ENCODE assay signal across 22 mouse cellular contexts in the genomic region with DNA sequence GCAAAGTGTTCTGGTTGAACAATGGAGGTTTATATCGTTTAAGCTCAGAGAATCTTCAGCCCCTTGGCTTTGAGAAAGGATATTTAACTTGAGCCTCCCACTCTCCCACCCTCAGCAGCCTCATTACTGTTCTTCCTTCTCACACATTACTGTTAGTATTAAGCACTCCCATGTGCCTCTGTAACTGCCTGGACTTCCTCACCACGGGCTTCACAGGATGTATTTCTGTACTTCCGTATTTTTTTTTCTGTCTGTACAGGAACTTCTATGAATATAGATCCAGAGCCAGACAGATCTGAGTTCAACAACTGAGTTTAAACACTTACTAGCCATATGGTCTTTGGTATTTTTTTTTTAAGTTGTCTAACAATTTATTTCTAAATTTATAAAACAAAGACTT. TPM values are rescaled to one million over a fixed set of nuclear protein-coding genes. Genes with fewer than 3 reads are reported as not detected.
DNase-seq lines count a peak whose midpoint lies in the region; ATAC-seq and TF ChIP-seq lines count a peak whose summit lies in the region.
"Had no signal": no experiment of that assay in that cellular context is flagged by ENCODE, and none has a peak within 500 bp of the region (broad histone marks: within the 10 kb centered on the region; RNA-seq: fewer than 3 reads in every experiment).

No protein-coding gene starts in this region.

- no peak overlapping the region for H3K9ac ChIP-seq in heart, adult 2 months (ENCODE audit: low read depth, low read length)
- no peak overlapping the region for H3K9ac ChIP-seq in stomach, embryonic 16.5 days (ENCODE audit: low read length)
- H3K9ac ChIP-seq in stomach, postnatal 0 days (ENCODE audit: low read length) = no peak overlapping the region
- H3K9ac ChIP-seq: forebrain, postnatal 0 days; hindbrain, embryonic 15.5 days; midbrain, embryonic 12.5 days had no signal

- no peak for TF ChIP-seq EP300 in heart, adult 2 months (IDR thresholded peaks at IDR 0.05; ENCODE audit: insufficient read depth, low read depth, low read length)
- no peak for TF ChIP-seq EP300 in stomach, postnatal 0 days (optimal IDR thresholded peaks at IDR 0.05)

- ATAC-seq in stomach, embryonic 16.5 days (ENCODE audit: insufficient read depth, low FRiP score) = no peak
- no peak for ATAC-seq in stomach, postnatal 0 days (ENCODE audit: low FRiP score, low TSS enrichment)
- no peak for ATAC-seq in CD4-positive, CD25-positive, alpha-beta regulatory T cell, adult 4 months
- ATAC-seq: forebrain, postnatal 0 days had no signal

- 31% methylated on average over 3 of the region's 3 CpGs for WGBS in heart, adult 2 months
- 67% methylated on average over 3 of the region's 3 CpGs for WGBS in heart, embryonic 10.5 days
- WGBS in stomach, embryonic 16.5 days = 59% methylated on average over 3 of the region's 3 CpGs
- 52% methylated on average over 3 of the region's 3 CpGs for WGBS in stomach, postnatal 0 days

- H3K27ac ChIP-seq in heart, adult 2 months = peak overlapping the region; percentile 82
- H3K27ac ChIP-seq in heart, embryonic 10.5 days = no peak overlapping the region
- H3K27ac ChIP-seq in left cerebral cortex, adult 2 months = peak overlapping the region; percentile 44; the same call in 1 of the 2 replicates
- H3K27ac ChIP-seq in stomach, embryonic 16.5 days (ENCODE audit: low read length) = peak overlapping the region; percentile 43
- H3K27ac ChIP-seq in stomach, postnatal 0 days (replicated peaks) = no peak overlapping the region
- H3K27ac ChIP-seq: hindbrain, embryonic 15.5 days; midbrain, embryonic 12.5 days had no signal

- H3K9me3 ChIP-seq in heart, embryonic 10.5 days = no peaks in the 10 kb centered on the region
- no peaks in the 10 kb centered on the region for H3K9me3 ChIP-seq in stomach, embryonic 16.5 days (replicated peaks; ENCODE audit: control insufficient read depth, low read length)
- H3K9me3 ChIP-seq in stomach, postnatal 0 days (ENCODE audit: control insufficient read depth, low read length) = no peaks in the 10 kb centered on the region
- H3K9me3 ChIP-seq: G1E; hindbrain, embryonic 15.5 days; midbrain, embryonic 12.5 days had no signal

- no peak overlapping the region for H3K4me3 ChIP-seq in heart, adult 2 months
- H3K4me3 ChIP-seq in heart, embryonic 10.5 days = no peak overlapping the region
- H3K4me3 ChIP-seq in left cerebral cortex, adult 2 months = no peak overlapping the region
- no peak overlapping the region for H3K4me3 ChIP-seq in stomach, embryonic 16.5 days (replicated peaks; ENCODE audit: low read length)
- H3K4me3 ChIP-seq in stomach, postnatal 0 days (ENCODE audit: low read depth, low read length) = no peak overlapping the region
- H3K4me3 ChIP-seq: erythroblast, embryonic 14.5 days; hindbrain, embryonic 15.5 days; midbrain, embryonic 12.5 days had no signal

- H3K4me1 ChIP-seq in heart, adult 2 months (ENCODE audit: control insufficient read depth, insufficient read depth, low read length) = peaks cover 13% of the 10 kb centered on the region
- H3K4me1 ChIP-seq in heart, embryonic 10.5 days = no peaks in the 10 kb centered on the region
- H3K4me1 ChIP-seq in stomach, embryonic 16.5 days (ENCODE audit: control insufficient read depth, insufficient read depth, low read length) = no peaks in the 10 kb centered on the region
- H3K4me1 ChIP-seq in stomach, postnatal 0 days (replicated peaks; ENCODE audit: control insufficient read depth, insufficient read depth) = no peaks in the 10 kb centered on the region
- H3K4me1 ChIP-seq: hindbrain, embryonic 15.5 days; midbrain, embryonic 12.5 days had no signal

- H3K36me3 ChIP-seq in heart, adult 2 months (ENCODE audit: control insufficient read depth, insufficient read depth, low read length) = peaks cover 11% of the 10 kb centered on the region
- no peaks in the 10 kb centered on the region for H3K36me3 ChIP-seq in heart, embryonic 10.5 days
- no peaks in the 10 kb centered on the region for H3K36me3 ChIP-seq in stomach, embryonic 16.5 days (ENCODE audit: control insufficient read depth, insufficient read depth, low read length)
- H3K36me3 ChIP-seq in stomach, postnatal 0 days (ENCODE audit: control insufficient read depth, insufficient read depth, low read length) = no peaks in the 10 kb centered on the region
- H3K36me3 ChIP-seq: G1E; hindbrain, embryonic 15.5 days; midbrain, embryonic 12.5 days had no signal

- DNase-seq in heart, adult 2 months = no peak
- DNase-seq in heart, embryonic 10.5 days (ENCODE audit: low spot score) = no peak
- no peak for DNase-seq in left cerebral cortex, adult 2 months (ENCODE audit: extremely low spot score in 1 of 2, low spot score in 2 of 2)
- DNase-seq in left cerebral cortex, adult 18-20 months (ENCODE audit: low spot score in 2 of 2) = no peak
- no peak for DNase-seq in stomach, postnatal 0 days (ENCODE audit: low spot score)
- DNase-seq in yolk sac, embryonic 10.5 days (ENCODE audit: low spot score) = no peak
- DNase-seq: adrenal gland, postnatal 36 days; cerebellum, adult 18-20 months; embryo, embryonic 11 days; forebrain, postnatal 0 days; gastrocnemius, postnatal 25 days; spleen, adult 18-20 months; thymus, adult 2 months had no signal

- intact Hi-C loops in heart, adult 2 months (cut with DNase I) = loop anchor here (2.0 kb wide), 1 partner anchor 14 kb away; no protein-coding TSS in a partner anchor
- intact Hi-C loops in left cerebral cortex, adult 2 months (cut with DNase I) = no loop called here

- H3K4me2 ChIP-seq in stomach, embryonic 16.5 days (ENCODE audit: low read depth, low read length) = no peak overlapping the region
- no peak overlapping the region for H3K4me2 ChIP-seq in stomach, postnatal 0 days (replicated peaks; ENCODE audit: low read depth)
- H3K4me2 ChIP-seq: hindbrain, embryonic 15.5 days; liver, embryonic 11.5 days; midbrain, embryonic 12.5 days had no signal

- H3K79me2 ChIP-seq in heart, adult 2 months (replicated peaks; ENCODE audit: control insufficient read depth, insufficient read depth, low read length) = no peaks in the 10 kb centered on the region

- TF ChIP-seq POLR2A in heart, adult 2 months (IDR thresholded peaks at IDR 0.05; ENCODE audit: insufficient read depth, low read depth, low read length) = no peak

- no peak for TF ChIP-seq CTCF in heart, adult 2 months (IDR thresholded peaks at IDR 0.05)
- no peak for TF ChIP-seq CTCF in left cerebral cortex, adult 2 months (IDR thresholded peaks at IDR 0.05)
- TF ChIP-seq CTCF in stomach, postnatal 0 days (IDR thresholded peaks at IDR 0.05; ENCODE audit: low read depth) = no peak

- no peaks in the 10 kb centered on the region for H3K27me3 ChIP-seq in heart, adult 2 months (ENCODE audit: control insufficient read depth, insufficient read depth, low read length)
- H3K27me3 ChIP-seq in heart, embryonic 10.5 days (ENCODE audit: insufficient read depth, poor library complexity, severe bottlenecking) = no peaks in the 10 kb centered on the region
- no peaks in the 10 kb centered on the region for H3K27me3 ChIP-seq in stomach, embryonic 16.5 days (ENCODE audit: control insufficient read depth, insufficient read depth, low read length)
- no peaks in the 10 kb centered on the region for H3K27me3 ChIP-seq in stomach, postnatal 0 days (ENCODE audit: control insufficient read depth, insufficient read depth, low read length)
- H3K27me3 ChIP-seq: hindbrain, embryonic 15.5 days; midbrain, embryonic 12.5 days had no signal

RNA-seq across cellular contexts. Expression of a gene that starts 10.5 kb away (rescaled TPM):
- under 1 TPM in 1 of 2 experiments, not detected in 1; 0.61 TPM for total RNA-seq in heart, adult 2 months (2021)
- polyA plus RNA-seq in heart, adult 2 months (2012; rRNA removed) = 0.21 and 0.38 TPM in 2 replicates
- 0.11 and 0.31 TPM in 2 replicates for polyA plus RNA-seq in heart, embryonic 10.5 days (2016; fragmentation: Nextera tagmentation; extraction: Ambion mirVana)
- not detected for total RNA-seq in left cerebral cortex, adult 2 months (2021)
- under 1 TPM in 1 of 2 experiments, not detected in 1; 0.30 TPM for total RNA-seq in left cerebral cortex, adult 18-20 months (2021)
- 0.23 and 0.54 TPM in 2 replicates for polyA plus RNA-seq in stomach, embryonic 16.5 days (2015; fragmentation: Nextera tagmentation; extraction: Ambion mirVana)
- 0.11 and 0.23 TPM in 2 replicates for polyA plus RNA-seq in stomach, postnatal 0 days (2015; fragmentation: Nextera tagmentation; extraction: Ambion mirVana)
- not detected for polyA plus RNA-seq in CD4-positive, CD25-positive, alpha-beta regulatory T cell, adult 4 months (2017; shearing (Covaris generic))
- total RNA-seq: forebrain, postnatal 0 days; gastrocnemius, postnatal 25 days had no signal
- polyA plus RNA-seq: erythroblast, embryonic 14.5 days; forebrain, postnatal 0 days; G1E; hindbrain, embryonic 15.5 days; liver, embryonic 11.5 days; midbrain, embryonic 12.5 days had no signal

RNA-seq across cellular contexts. Expression of a gene that starts 41.3 kb away (rescaled TPM):
- under 1 TPM; 0.52 to 0.75 TPM for total RNA-seq in heart, adult 2 months (2021)
- 0.53 and 1.1 TPM in 2 replicates for polyA plus RNA-seq in heart, adult 2 months (2012; rRNA removed)
- polyA plus RNA-seq in heart, embryonic 10.5 days (2016; fragmentation: Nextera tagmentation; extraction: Ambion mirVana) = 0.34 TPM in 1 of 2 replicates, not detected in the other
- under 1 TPM; 0.81 to 0.84 TPM for total RNA-seq in left cerebral cortex, adult 2 months (2021)
- 1 to 10 TPM in 1 of 2 experiments, under 1 TPM in 1; 0.46 to 1.1 TPM for total RNA-seq in left cerebral cortex, adult 18-20 months (2021)
- 0.69 and 1.6 TPM in 2 replicates for polyA plus RNA-seq in stomach, embryonic 16.5 days (2015; fragmentation: Nextera tagmentation; extraction: Ambion mirVana)
- 0.33 and 0.40 TPM in 2 replicates for polyA plus RNA-seq in stomach, postnatal 0 days (2015; fragmentation: Nextera tagmentation; extraction: Ambion mirVana)
- 1 to 10 TPM; 1.1 to 1.2 TPM for polyA plus RNA-seq in CD4-positive, CD25-positive, alpha-beta regulatory T cell, adult 4 months (2017; shearing (Covaris generic))
- polyA plus RNA-seq: erythroblast, embryonic 14.5 days; G1E had no signal

RNA-seq across cellular contexts. Expression of a gene that starts 44.6 kb away (rescaled TPM):
- total RNA-seq in heart, adult 2 months (2021) = not detected
- polyA plus RNA-seq in heart, adult 2 months (2012; rRNA removed) = not detected in 2 replicates
- polyA plus RNA-seq in heart, embryonic 10.5 days (2016; fragmentation: Nextera tagmentation; extraction: Ambion mirVana) = not detected in 2 replicates
- total RNA-seq in left cerebral cortex, adult 2 months (2021) = not detected
- total RNA-seq in left cerebral cortex, adult 18-20 months (2021) = not detected
- not detected in 2 replicates for polyA plus RNA-seq in stomach, embryonic 16.5 days (2015; fragmentation: Nextera tagmentation; extraction: Ambion mirVana)
- not detected in 2 replicates for polyA plus RNA-seq in stomach, postnatal 0 days (2015; fragmentation: Nextera tagmentation; extraction: Ambion mirVana)
- not detected for polyA plus RNA-seq in CD4-positive, CD25-positive, alpha-beta regulatory T cell, adult 4 months (2017; shearing (Covaris generic))
- total RNA-seq: adrenal gland, postnatal 36 days; forebrain, postnatal 0 days; gastrocnemius, postnatal 25 days; left cerebral cortex, adult 8-10 months had no signal
- polyA plus RNA-seq: erythroblast, embryonic 14.5 days; forebrain, postnatal 0 days; G1E; hindbrain, embryonic 15.5 days; kidney, postnatal 0 days; liver, embryonic 11.5 days; midbrain, embryonic 12.5 days; thymus, adult 2 months had no signal

RNA-seq across cellular contexts. Expression of a gene that starts 52.8 kb away (rescaled TPM):
- 10 to 100 TPM; 11.3 to 12.1 TPM for total RNA-seq in heart, adult 2 months (2021)
- 13.4 and 23.4 TPM in 2 replicates for polyA plus RNA-seq in heart, adult 2 months (2012; rRNA removed)
- polyA plus RNA-seq in heart, embryonic 10.5 days (2016; fragmentation: Nextera tagmentation; extraction: Ambion mirVana) = not detected in 2 replicates
- 1 to 10 TPM; 8.4 to 9.2 TPM for total RNA-seq in left cerebral cortex, adult 2 months (2021)
- total RNA-seq in left cerebral cortex, adult 18-20 months (2021) = 10 to 100 TPM in 1 of 2 experiments, 1 to 10 TPM in 1; 5.3 to 10.1 TPM
- polyA plus RNA-seq in stomach, embryonic 16.5 days (2015; fragmentation: Nextera tagmentation; extraction: Ambion mirVana) = not detected in 2 replicates
- polyA plus RNA-seq in stomach, postnatal 0 days (2015; fragmentation: Nextera tagmentation; extraction: Ambion mirVana) = not detected in 2 replicates
- 1 to 10 TPM; 3.4 to 9.3 TPM for polyA plus RNA-seq in CD4-positive, CD25-positive, alpha-beta regulatory T cell, adult 4 months (2017; shearing (Covaris generic))
- total RNA-seq: G1E had no signal
- polyA plus RNA-seq: erythroblast, embryonic 14.5 days; forebrain, postnatal 0 days; hindbrain, embryonic 15.5 days; kidney, postnatal 0 days; liver, embryonic 11.5 days; midbrain, embryonic 12.5 days had no signal

RNA-seq across cellular contexts. Expression of a gene that starts 52.9 kb away (rescaled TPM):
- total RNA-seq in heart, adult 2 months (2021) = not detected
- not detected in 2 replicates for polyA plus RNA-seq in heart, adult 2 months (2012; rRNA removed)
- polyA plus RNA-seq in heart, embryonic 10.5 days (2016; fragmentation: Nextera tagmentation; extraction: Ambion mirVana) = not detected in 2 replicates
- total RNA-seq in left cerebral cortex, adult 2 months (2021) = not detected
- not detected for total RNA-seq in left cerebral cortex, adult 18-20 months (2021)
- polyA plus RNA-seq in stomach, embryonic 16.5 days (2015; fragmentation: Nextera tagmentation; extraction: Ambion mirVana) = not detected in 2 replicates
- polyA plus RNA-seq in stomach, postnatal 0 days (2015; fragmentation: Nextera tagmentation; extraction: Ambion mirVana) = not detected in 2 replicates
- not detected for polyA plus RNA-seq in CD4-positive, CD25-positive, alpha-beta regulatory T cell, adult 4 months (2017; shearing (Covaris generic))
- total RNA-seq: adrenal gland, postnatal 36 days; forebrain, postnatal 0 days; gastrocnemius, postnatal 25 days; left cerebral cortex, adult 8-10 months had no signal
- polyA plus RNA-seq: erythroblast, embryonic 14.5 days; forebrain, postnatal 0 days; G1E; hindbrain, embryonic 15.5 days; kidney, postnatal 0 days; liver, embryonic 11.5 days; midbrain, embryonic 12.5 days; thymus, adult 2 months had no signal

Comparison
In these comparisons a context has a peak if more than half of its experiments do, and no peak if none do; other contexts are left out.
1. H3K27ac ChIP-seq: peak in heart, adult 2 months (single experiment), left cerebral cortex, adult 2 months (single experiment) and stomach, embryonic 16.5 days (single experiment); none in heart, embryonic 10.5 days (single experiment) and stomach, postnatal 0 days (single experiment).